Mouse (Mus musculus) brain, embryonic 14.5 days (tissue): ENCODE results near the gene Gm3558.
"Not testable (repeated sequence)": the region's sequence is repeated elsewhere in the genome, so short reads cannot be mapped to it uniquely, and the experiment has no call there.

Experiments
- CTCF ChIP-seq: fragments of 200-500 bp; IDR thresholded peaks from 2 replicates; pipeline ENCODE4 v1.5.1; 2012; ENCODE audit warnings: inconsistent platforms, mild to moderate bottlenecking, moderate library complexity, borderline replicate concordance; ENCODE audit not compliant: insufficient read depth, insufficient read length; ENCODE audit errors: extremely low read depth
- POLR2A ChIP-seq: fragments of 200-500 bp; IDR thresholded peaks from 2 replicates; pipeline ENCODE4 v1.6.1; 2012; ENCODE audit warnings: mild to moderate bottlenecking, inconsistent platforms, borderline replicate concordance; ENCODE audit not compliant: poor library complexity, insufficient read depth, insufficient read length, severe bottlenecking; ENCODE audit errors: extremely low read depth

- not testable (repeated sequence) for TF ChIP-seq POLR2A, CTCF
Observed at GRCm38 (mm10) chr14:7567266-7567665, 1.1 kb downstream of the Gm3558 start.
